Mouse (Mus musculus) mature B cell (primary cell): ENCODE data around the gene C5ar1.
"Not testable (repeated sequence)": the region's sequence is repeated elsewhere in the genome, so short reads cannot be mapped to it uniquely, and the experiment has no call there.

ENCODE experiments used
- in situ Hi-C: fragments of 300-500 bp; cut with MboI; formaldehyde crosslinking; loops from 2 replicates; pipeline ENCODE4 v1.14.3; 2019

C5ar1 gene

GRCm38 (mm10) chr7:16259110-16259590 is at the start of gene C5ar1:
C5ar1 (minus strand) TSS chr7:16259540.
- in situ Hi-C loops: loop anchor here (5.0 kb wide), 1 partner anchor 67 kb away; no protein-coding TSS in a partner anchor

- in situ Hi-C loops: no loop called here
Measured at GRCm38 (mm10) chr7:16308555-16309317, 49.4 kb upstream of the C5ar1 start.

GRCm38 (mm10) chr7:16308093-16308492 is 48.8 kb upstream of the C5ar1 start, which contains the start of gene Bbc3:
Bbc3 (plus strand) TSS chr7:16308393.
- in situ Hi-C loops: not testable (repeated sequence)

- in situ Hi-C loops: not testable (repeated sequence)
Measured at GRCm38 (mm10) chr7:16307141-16307540, 47.8 kb upstream of the C5ar1 start.

GRCm38 (mm10) chr7:16299419-16300035 is 40.2 kb upstream of the C5ar1 start:
- in situ Hi-C loops: no loop called here

GRCm38 (mm10) chr7:16298927-16299326 is 39.6 kb upstream of the C5ar1 start:
- in situ Hi-C loops: no loop called here

- in situ Hi-C loops: no loop called here
Measured at GRCm38 (mm10) chr7:16297616-16298015, 38.3 kb upstream of the C5ar1 start.

- in situ Hi-C loops: no loop called here
Measured at GRCm38 (mm10) chr7:16296766-16297390, 37.5 kb upstream of the C5ar1 start.

GRCm38 (mm10) chr7:16296146-16296545 is 36.8 kb upstream of the C5ar1 start:
- in situ Hi-C loops: no loop called here

GRCm38 (mm10) chr7:16295321-16295900 is 36.1 kb upstream of the C5ar1 start:
- in situ Hi-C loops: no loop called here

- in situ Hi-C loops: no loop called here
Measured at GRCm38 (mm10) chr7:16294837-16295236, 35.5 kb upstream of the C5ar1 start.

GRCm38 (mm10) chr7:16294346-16294745 is 35.0 kb upstream of the C5ar1 start:
- in situ Hi-C loops: no loop called here

GRCm38 (mm10) chr7:16287791-16288190 is 28.5 kb upstream of the C5ar1 start:
- in situ Hi-C loops: loop anchor here (5.0 kb wide), 1 partner anchor 35 kb away; no protein-coding TSS in a partner anchor

- in situ Hi-C loops: loop anchor here (5.0 kb wide), 1 partner anchor 35 kb away; no protein-coding TSS in a partner anchor
Measured at GRCm38 (mm10) chr7:16287016-16287415, 27.7 kb upstream of the C5ar1 start.

GRCm38 (mm10) chr7:16286026-16286961 is 27.0 kb upstream of the C5ar1 start, which contains the start of gene Ccdc9:
Ccdc9 (minus strand) TSS chr7:16286795.
- in situ Hi-C loops: loop anchor here (5.0 kb wide), 1 partner anchor 36 kb away; no protein-coding TSS in a partner anchor

- in situ Hi-C loops: loop anchor here (5.0 kb wide), 1 partner anchor 37 kb away; no protein-coding TSS in a partner anchor
Measured at GRCm38 (mm10) chr7:16285450-16286025, 26.2 kb upstream of the C5ar1 start.

- in situ Hi-C loops: loop anchor here (5.0 kb wide), 1 partner anchor 37 kb away; no protein-coding TSS in a partner anchor
Measured at GRCm38 (mm10) chr7:16284904-16285303, 25.6 kb upstream of the C5ar1 start.

- in situ Hi-C loops: no loop called here
Measured at GRCm38 (mm10) chr7:16284001-16284400, 24.7 kb upstream of the C5ar1 start.

GRCm38 (mm10) chr7:16282334-16282733 is 23.0 kb upstream of the C5ar1 start:
- in situ Hi-C loops: no loop called here

- in situ Hi-C loops: no loop called here
Measured at GRCm38 (mm10) chr7:16280721-16281120, 21.4 kb upstream of the C5ar1 start.
